Mouse (Mus musculus) embryonic facial prominence, embryonic 10.5 days (tissue): ENCODE measurements around the gene Ivd. TPM values are rescaled to one million over a fixed set of nuclear protein-coding genes. Genes with fewer than 3 reads are reported as not detected.

ENCODE experiments used
- DNase-seq: peaks from one replicate; pipeline ENCODE4 v3.0.0-alpha.2; 2017; ENCODE audit warnings: low spot score
- H3K27ac ChIP-seq: fragments of 300-500 bp; sonication (generic); replicated peaks from 2 replicates; pipeline ENCODE4 v1.5.1; 2016; ENCODE audit warnings: mild to moderate bottlenecking
- H3K27me3 ChIP-seq: fragments of 300-500 bp; sonication (generic); replicated peaks from 2 replicates; pipeline ENCODE4 v1.6.1; 2016; ENCODE audit warnings: low read depth, mild to moderate bottlenecking; ENCODE audit not compliant: poor library complexity, severe bottlenecking
- H3K36me3 ChIP-seq: fragments of 300-500 bp; sonication (generic); replicated peaks from 2 replicates; pipeline ENCODE4 v1.6.1; 2016; ENCODE audit warnings: mild to moderate bottlenecking, moderate library complexity
- H3K4me1 ChIP-seq: fragments of 300-500 bp; sonication (generic); 2 replicates; pipeline ENCODE4 v1.6.1; 2016
- H3K4me3 ChIP-seq: fragments of 300-500 bp; sonication (generic); 2 replicates; pipeline ENCODE4 v1.5.1; 2016; ENCODE audit warnings: mild to moderate bottlenecking, moderate library complexity
- H3K9me3 ChIP-seq: fragments of 300-500 bp; sonication (generic); 2 replicates; pipeline ENCODE4 v1.6.1; 2016; ENCODE audit warnings: mild to moderate bottlenecking
- WGBS: fragments of 180-500 bp; shearing (Covaris S2); methylation state at CpG from one replicate; pipeline ENCODE4 v1.1.7; 2016; 5-methylcytosine and 5-hydroxymethylcytosine counted together
- polyA plus RNA-seq: library from polyadenylated mRNA; unstranded; fragments of >200 nt; fragmentation: Nextera tagmentation; extraction: Ambion mirVana; gene quantifications from 2 replicates; pipeline ENCODE4 v1.2.1, GENCODE M21; 2016

Gene Ivd
- polyA plus RNA-seq, 1 experiment from 2014 or later: 74.0 TPM

GRCm38 (mm10) chr2:118902051-118903025, 40.6 kb downstream of the Ivd start:
- H3K27me3 ChIP-seq: peaks cover 61% of the 10 kb centered on the region
- H3K27ac ChIP-seq: peak overlapping the region; percentile 90
- H3K4me1 ChIP-seq: peaks cover 70% of the 10 kb centered on the region
- DNase-seq: peak; percentile 70
- peak overlapping the region; percentile 94 for H3K4me3 ChIP-seq
- no peaks in the 10 kb centered on the region for H3K9me3 ChIP-seq
- H3K36me3 ChIP-seq: no peaks in the 10 kb centered on the region
- WGBS: under 1% methylated on average over 106 of the region's 106 CpGs

GRCm38 (mm10) chr2:118903333-118903741, 41.6 kb downstream of the Ivd start:
- Histone ChIP-seq H3K27me3 (peaks cover 51% of the 10 kb centered on the region), H3K9me3 (no peaks in the 10 kb centered on the region), H3K4me3 (peak overlapping the region; percentile 94), H3K36me3 (no peaks in the 10 kb centered on the region), H3K4me1 (peaks cover 60% of the 10 kb centered on the region), H3K27ac (no peak overlapping the region)
- WGBS: 15% methylated on average over 10 of the region's 10 CpGs
- no peak for DNase-seq

GRCm38 (mm10) chr2:118905433-118906117, 43.8 kb downstream of the Ivd start:
- no peak overlapping the region for H3K27ac ChIP-seq
- no peak overlapping the region for H3K4me3 ChIP-seq
- 83% methylated on average over 7 of the region's 7 CpGs for WGBS
- peaks cover 28% of the 10 kb centered on the region for H3K27me3 ChIP-seq
- peaks cover 44% of the 10 kb centered on the region for H3K4me1 ChIP-seq
- DNase-seq: no peak
- H3K9me3 ChIP-seq: no peaks in the 10 kb centered on the region
- H3K36me3 ChIP-seq: no peaks in the 10 kb centered on the region

- no peak overlapping the region for H3K4me3 ChIP-seq
- 86% methylated on average over 5 of the region's 5 CpGs for WGBS
- H3K9me3 ChIP-seq: no peaks in the 10 kb centered on the region
- H3K27ac ChIP-seq: no peak overlapping the region
- H3K4me1 ChIP-seq: peaks cover 43% of the 10 kb centered on the region
- no peaks in the 10 kb centered on the region for H3K36me3 ChIP-seq
- DNase-seq: no peak
- H3K27me3 ChIP-seq: peaks cover 25% of the 10 kb centered on the region
Measured at GRCm38 (mm10) chr2:118906118-118906492, 44.4 kb downstream of the Ivd start.

GRCm38 (mm10) chr2:118907781-118908180, 46.0 kb downstream of the Ivd start:
- no peak for DNase-seq
- 91% methylated on average over 3 of the region's 3 CpGs for WGBS
- H3K4me1 ChIP-seq: peaks cover 46% of the 10 kb centered on the region
- no peaks in the 10 kb centered on the region for H3K36me3 ChIP-seq
- no peaks in the 10 kb centered on the region for H3K9me3 ChIP-seq
- H3K27ac ChIP-seq: no peak overlapping the region
- no peak overlapping the region for H3K4me3 ChIP-seq
- H3K27me3 ChIP-seq: peaks cover 20% of the 10 kb centered on the region

- H3K4me1 ChIP-seq: peaks cover 46% of the 10 kb centered on the region
- DNase-seq: no peak
- H3K36me3 ChIP-seq: no peaks in the 10 kb centered on the region
- peaks cover 6% of the 10 kb centered on the region for H3K27me3 ChIP-seq
- H3K27ac ChIP-seq: no peak overlapping the region
- WGBS: 51% methylated on average over 1 of the region's 1 CpGs
- no peak overlapping the region for H3K4me3 ChIP-seq
- H3K9me3 ChIP-seq: no peaks in the 10 kb centered on the region
Measured at GRCm38 (mm10) chr2:118909151-118909550, 47.4 kb downstream of the Ivd start.

GRCm38 (mm10) chr2:118910605-118911278, 49.0 kb downstream of the Ivd start:
- WGBS: 73% methylated on average over 7 of the region's 7 CpGs
- Histone ChIP-seq H3K36me3 (peaks cover under 1% of the 10 kb centered on the region; the same call in 1 of the 2 replicates), H3K27ac (no peak overlapping the region), H3K9me3 (no peaks in the 10 kb centered on the region), H3K4me1 (peaks cover 45% of the 10 kb centered on the region), H3K27me3 (no peaks in the 10 kb centered on the region), H3K4me3 (no peak overlapping the region)
- DNase-seq: no peak

- peaks cover 51% of the 10 kb centered on the region for H3K4me1 ChIP-seq
Measured at GRCm38 (mm10) chr2:118912706-118913105, 51.0 kb downstream of the Ivd start.

GRCm38 (mm10) chr2:118913551-118914276, 52.0 kb downstream of the Ivd start:
- Histone ChIP-seq H3K36me3 (peaks cover 18% of the 10 kb centered on the region), H3K4me3 (no peak overlapping the region), H3K9me3 (no peaks in the 10 kb centered on the region), H3K4me1 (peaks cover 48% of the 10 kb centered on the region), H3K27me3 (no peaks in the 10 kb centered on the region), H3K27ac (peak overlapping the region; percentile 37)
- WGBS: 56% methylated on average over 11 of the region's 11 CpGs
- DNase-seq: no peak

More at GRCm38 (mm10) chr2:118912706-118913105, 51.0 kb downstream of the Ivd start:
- 58% methylated on average over 8 of the region's 8 CpGs for WGBS
- H3K27ac ChIP-seq: 0 out of 2 replicates have a peak overlapping the region, but pooled peaks have one; percentile 14
- no peak for DNase-seq
- no peak overlapping the region for H3K4me3 ChIP-seq
- no peaks in the 10 kb centered on the region for H3K9me3 ChIP-seq
- H3K27me3 ChIP-seq: no peaks in the 10 kb centered on the region
- H3K36me3 ChIP-seq: peaks cover 18% of the 10 kb centered on the region

GRCm38 (mm10) chr2:118914685-118915084, 52.9 kb downstream of the Ivd start:
- H3K9me3 ChIP-seq: no peaks in the 10 kb centered on the region
- H3K27me3 ChIP-seq: no peaks in the 10 kb centered on the region
- peaks cover 48% of the 10 kb centered on the region for H3K4me1 ChIP-seq
- H3K36me3 ChIP-seq: peaks cover 26% of the 10 kb centered on the region
- H3K27ac ChIP-seq: peak overlapping the region; percentile 15
- 50% methylated on average over 8 of the region's 8 CpGs for WGBS
- H3K4me3 ChIP-seq: no peak overlapping the region
- no peak for DNase-seq

GRCm38 (mm10) chr2:118916436-118916835, 54.7 kb downstream of the Ivd start:
- DNase-seq: no peak
- Histone ChIP-seq H3K36me3 (peaks cover 44% of the 10 kb centered on the region), H3K4me1 (peaks cover 41% of the 10 kb centered on the region), H3K9me3 (no peaks in the 10 kb centered on the region), H3K4me3 (no peak overlapping the region), H3K27me3 (no peaks in the 10 kb centered on the region), H3K27ac (no peak overlapping the region)
- WGBS: 89% methylated on average over 17 of the region's 17 CpGs

GRCm38 (mm10) chr2:118918543-118918942, 56.8 kb downstream of the Ivd start:
- Histone ChIP-seq H3K36me3 (peaks cover 65% of the 10 kb centered on the region), H3K27ac (no peak overlapping the region), H3K27me3 (no peaks in the 10 kb centered on the region), H3K4me1 (peaks cover 20% of the 10 kb centered on the region), H3K9me3 (no peaks in the 10 kb centered on the region), H3K4me3 (no peak overlapping the region)
- WGBS: 68% methylated on average over 1 of the region's 1 CpGs
- no peak for DNase-seq
